Mouse (Mus musculus): ENCODE data around the gene Paqr9.
"Not testable (repeated sequence)": the region's sequence is repeated elsewhere in the genome, so short reads cannot be mapped to it uniquely, and the experiment has no call there.

Paqr9 gene

DNA sequence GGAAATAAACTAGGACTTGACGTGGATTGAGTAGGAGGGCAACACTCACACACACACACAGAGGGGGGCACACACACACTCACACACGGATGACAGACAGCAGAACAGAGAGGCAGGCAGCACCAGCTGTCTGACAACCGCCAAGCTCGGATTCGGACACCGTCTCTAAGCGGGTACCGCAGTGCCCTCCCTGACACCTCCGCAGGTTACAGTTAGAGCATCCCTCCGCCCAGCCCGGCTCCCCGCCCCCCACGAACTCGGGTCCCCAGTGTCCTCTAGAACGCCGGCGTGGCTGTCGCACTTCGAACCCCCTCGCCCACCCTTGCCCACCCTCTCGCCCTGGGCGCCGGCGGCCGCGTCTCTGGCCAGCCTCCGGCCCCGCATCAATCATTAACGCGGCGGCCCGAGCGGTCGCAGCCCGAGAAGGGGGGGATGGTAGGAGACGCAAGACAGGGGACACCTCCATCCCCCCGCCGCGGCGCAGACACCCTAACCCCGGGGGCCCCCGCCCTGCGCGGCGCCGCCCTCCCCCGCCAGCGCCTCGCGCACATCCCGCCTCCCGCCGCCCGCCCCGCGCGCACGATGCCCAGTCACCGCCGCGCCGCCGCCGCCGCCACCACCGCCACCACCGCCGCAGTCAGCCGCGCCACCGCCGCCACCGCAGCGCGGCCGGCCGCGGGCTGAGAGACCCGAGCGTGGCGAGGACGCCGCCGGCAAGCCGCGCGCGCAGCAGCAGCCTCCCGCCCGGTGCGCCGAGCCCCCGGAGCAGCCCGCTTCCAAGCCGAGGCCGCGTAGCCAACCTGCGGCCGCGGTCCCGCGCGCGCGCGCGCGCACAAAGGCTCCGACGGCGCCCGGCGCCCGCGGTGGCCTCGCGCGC lies at the start of gene Paqr9:
Gene Paqr9 (plus strand): TSS at position 599 of the 877 bp plus-strand sequence.
- DNase-seq (ENCODE audit: low spot score) = peak; percentile 25

DNA sequence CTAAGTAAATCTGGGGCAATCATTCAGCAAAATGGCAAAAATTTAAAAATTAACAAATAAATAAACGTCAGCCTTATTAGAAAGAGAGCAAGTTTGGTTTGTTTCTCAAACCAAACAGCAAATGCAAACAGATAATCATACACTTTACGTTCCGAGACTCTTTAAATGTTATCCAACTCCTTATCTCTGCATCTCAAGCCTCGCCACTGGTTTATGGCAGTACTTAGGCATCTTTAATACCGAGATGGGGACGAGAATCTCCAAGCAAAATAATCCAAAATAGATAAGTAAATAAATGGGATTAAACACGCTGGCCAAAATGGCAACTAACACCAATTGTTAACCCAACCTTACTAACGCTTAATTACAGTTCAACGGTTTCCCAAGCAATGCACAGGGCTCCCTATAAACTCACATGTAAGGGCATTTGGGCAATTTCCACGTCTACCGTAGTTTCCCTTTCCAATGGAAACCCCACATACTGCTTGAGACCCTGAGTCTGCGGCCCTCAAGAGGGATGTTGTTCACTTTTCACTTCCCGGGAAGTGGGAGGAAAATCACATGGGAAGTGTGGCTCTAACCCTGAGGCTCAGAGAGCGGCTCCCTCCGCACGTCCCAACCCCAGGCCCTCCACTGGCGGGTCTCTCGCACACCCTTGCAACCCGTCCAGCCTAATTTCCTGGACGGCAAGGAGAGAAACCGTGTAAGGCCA lies 48.6 kb upstream of the Paqr9 start:
- DNase-seq (ENCODE audit: low spot score) = peak; percentile 20

DNA sequence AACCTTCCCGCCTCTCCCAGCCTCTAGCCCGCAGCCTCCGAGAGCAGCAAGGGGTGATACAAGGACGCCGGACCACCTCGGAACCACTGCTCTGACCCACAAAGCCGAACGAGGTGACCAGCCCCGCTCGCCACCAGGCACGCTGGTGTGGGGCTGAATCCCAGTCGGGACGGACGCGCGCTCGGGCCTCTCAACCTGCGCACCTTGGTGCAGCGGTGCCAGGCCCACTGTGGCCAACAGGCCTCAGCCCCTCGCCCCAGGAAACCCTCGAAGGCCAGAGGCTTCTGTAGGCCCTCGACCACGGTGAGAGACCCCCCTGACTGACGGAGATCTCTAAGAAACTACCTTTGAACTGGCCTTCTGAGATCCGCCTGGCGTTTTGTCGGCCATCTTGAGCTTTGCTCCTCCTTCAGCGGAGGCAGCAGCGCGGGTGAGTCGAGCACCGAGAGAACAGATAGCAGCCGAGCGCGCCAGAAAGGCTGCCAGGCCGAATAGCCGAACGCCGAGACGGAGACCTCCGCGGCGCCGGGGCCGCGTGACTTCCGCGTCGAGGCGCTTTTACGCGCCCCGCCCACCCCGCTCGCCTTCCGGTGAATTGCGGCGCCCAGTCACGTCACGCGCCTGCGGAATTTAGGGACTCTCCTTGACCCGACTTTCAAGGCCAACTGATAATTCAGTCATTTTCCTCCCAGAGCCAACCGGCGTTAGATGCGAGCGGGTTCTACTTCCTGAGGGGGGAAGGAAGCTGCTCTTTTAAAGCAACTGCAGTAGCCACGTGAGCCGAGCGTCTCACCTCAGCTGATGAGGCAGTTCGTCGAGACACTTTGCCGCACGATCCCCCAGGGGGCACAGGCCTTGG lies 47.8 kb upstream of the Paqr9 start, which contains the start of gene U2surp:
Gene U2surp (minus strand): TSS at position 525 of the 859 bp plus-strand sequence.
- DNase-seq (ENCODE audit: low spot score) = peak; percentile 96

DNA sequence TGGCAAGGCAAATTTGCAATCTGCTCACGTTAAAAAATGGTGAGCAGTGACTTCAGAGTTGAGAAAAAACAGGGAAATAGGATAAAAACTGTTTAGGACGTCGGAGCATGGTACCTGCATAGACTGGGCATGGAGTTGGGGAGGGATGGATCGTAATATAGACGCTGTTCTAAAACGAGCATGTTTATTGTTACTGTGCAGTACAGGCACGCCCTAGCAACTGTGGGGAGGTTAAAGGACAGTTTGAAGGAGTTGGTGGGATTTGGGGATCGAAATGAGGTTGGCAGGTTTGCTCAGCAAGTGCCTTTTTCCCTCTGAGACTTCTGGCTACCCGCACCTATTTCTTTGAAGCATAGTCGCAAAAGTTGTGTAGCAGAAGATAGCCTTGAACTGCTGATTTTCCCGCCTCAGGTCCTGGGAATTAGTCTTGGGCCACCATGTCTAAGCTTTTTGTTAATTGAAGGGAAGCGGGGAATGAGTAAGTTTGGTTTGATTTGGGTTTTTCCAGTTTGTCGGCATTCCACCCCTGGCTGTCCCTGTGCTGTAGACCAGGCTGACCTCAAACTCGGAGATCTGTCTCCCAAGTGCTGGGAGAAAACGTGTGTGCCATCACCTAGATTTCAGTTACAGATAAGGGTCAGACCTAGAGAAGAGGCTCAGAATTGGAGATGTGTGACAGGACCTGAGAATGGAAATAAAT lies 47.0 kb upstream of the Paqr9 start:
- DNase-seq (ENCODE audit: low spot score) = no peak

DNA sequence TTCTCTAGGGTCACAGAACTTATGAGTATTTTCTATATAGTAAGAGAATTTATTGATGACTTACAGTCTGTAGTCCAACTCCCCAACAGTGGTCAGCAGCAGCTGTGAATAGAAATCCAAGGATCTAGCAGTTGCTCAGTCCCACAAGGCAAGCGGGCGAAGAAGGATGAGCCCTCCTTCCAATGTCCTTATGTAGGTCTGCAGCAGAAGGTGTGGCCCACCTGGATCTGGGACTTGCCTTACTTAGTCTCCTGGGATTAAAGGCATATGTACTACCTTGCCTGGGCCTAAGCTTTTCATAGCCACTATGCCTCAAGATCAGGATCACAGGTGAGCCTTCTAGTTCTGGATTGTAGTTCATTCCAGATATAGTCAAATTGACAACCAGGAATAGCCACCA lies 45.7 kb upstream of the Paqr9 start:
- DNase-seq (ENCODE audit: low spot score) = no peak

DNA sequence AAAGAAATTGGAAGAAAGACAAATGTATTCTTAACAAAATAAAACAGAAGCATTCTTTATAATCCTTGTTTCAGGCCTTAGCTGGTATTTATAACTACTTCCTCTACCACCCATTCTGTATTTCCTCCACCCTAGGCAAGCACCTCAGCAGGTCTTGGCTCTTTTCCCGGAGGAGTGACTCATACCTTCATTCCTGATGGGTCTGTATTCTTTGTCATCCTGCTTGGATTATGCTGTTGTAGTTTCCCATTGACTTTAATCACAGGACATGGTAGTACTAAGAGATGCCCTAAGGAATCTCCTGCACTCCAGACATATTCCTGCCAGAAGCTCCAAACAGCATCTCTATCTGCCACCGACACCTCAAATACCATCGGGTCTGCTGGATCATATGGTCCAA lies 45.1 kb upstream of the Paqr9 start:
- DNase-seq (ENCODE audit: low spot score) = not testable (repeated sequence)

DNA sequence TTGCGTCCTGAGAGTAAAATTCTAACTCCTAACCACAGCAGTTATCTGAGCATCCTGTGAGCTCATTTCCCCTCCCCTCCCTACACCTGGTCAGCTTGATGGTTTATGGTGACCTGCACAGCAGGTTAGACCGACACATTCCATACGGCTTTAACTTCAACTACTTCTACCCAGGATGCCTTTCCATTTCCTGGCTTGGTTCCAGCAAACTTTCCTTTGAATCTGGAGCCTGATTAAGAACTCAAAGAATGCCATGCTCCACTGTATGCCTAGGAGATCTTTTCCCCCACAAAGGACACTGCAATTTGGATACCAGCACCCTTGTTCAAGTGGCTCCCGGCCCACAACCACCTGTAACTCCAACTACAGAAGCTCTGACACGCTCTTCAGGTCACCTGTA lies 38.9 kb upstream of the Paqr9 start:
- DNase-seq (ENCODE audit: low spot score) = no peak

DNA sequence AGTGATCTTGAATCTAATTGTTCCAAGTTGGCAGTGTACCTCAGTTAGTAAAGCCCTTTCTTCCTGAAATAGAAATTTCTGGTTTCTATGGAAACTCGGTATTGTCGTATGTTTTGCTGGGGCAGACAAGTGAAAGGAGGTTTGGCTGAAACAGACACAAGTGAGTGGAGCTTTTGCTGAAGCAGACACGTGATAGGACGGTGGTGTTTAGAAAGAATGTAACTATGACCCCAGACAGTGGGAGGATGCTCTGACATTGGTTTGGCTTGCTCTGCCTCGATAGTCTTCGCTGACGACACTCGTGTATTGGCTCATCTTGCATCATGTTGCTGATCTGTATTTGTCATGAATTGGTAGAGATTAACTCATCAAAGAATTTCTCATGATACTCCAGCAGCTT lies 38.4 kb upstream of the Paqr9 start:
- DNase-seq (ENCODE audit: low spot score) = no peak

DNA sequence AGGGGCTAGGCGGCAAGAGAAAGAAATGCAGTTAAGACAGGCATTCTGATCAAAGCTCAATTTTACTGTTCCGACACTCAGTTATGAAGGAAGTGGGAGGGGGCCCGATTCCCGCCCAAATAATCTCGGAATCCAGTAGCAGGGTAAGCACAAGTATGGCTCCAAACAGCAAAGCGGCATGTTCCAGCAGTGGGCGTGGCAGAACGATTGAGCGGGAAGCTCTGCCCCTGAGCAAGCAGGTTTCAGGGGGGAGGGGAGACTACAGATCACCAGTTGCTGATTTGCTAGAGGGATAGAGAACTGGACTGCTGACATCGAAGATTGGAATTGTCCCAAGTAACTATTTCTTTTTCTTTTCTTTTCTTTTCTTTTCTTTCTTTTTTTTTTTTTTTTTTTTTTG lies 37.9 kb upstream of the Paqr9 start:
- peak; percentile 53 for DNase-seq (ENCODE audit: low spot score)

DNA sequence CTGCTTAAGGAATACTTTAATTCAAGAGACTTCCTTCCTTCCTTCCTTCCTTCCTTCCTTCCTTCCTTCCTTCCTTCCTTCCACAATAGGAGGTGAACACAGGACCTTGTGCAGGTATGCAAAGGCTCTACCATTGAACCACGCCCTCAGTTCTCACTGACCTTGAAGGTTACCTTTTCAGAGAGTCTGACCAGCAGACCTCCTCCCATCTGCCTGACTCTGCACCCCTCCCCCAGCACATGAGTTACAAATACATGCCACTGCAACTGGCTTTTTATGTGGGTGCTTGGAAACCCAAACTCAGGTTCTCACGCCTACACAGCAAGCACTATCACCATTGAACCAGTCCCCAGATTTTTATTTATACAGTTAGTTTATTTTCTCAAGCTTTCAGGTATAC lies 36.9 kb upstream of the Paqr9 start:
- no peak for DNase-seq (ENCODE audit: low spot score)

DNA sequence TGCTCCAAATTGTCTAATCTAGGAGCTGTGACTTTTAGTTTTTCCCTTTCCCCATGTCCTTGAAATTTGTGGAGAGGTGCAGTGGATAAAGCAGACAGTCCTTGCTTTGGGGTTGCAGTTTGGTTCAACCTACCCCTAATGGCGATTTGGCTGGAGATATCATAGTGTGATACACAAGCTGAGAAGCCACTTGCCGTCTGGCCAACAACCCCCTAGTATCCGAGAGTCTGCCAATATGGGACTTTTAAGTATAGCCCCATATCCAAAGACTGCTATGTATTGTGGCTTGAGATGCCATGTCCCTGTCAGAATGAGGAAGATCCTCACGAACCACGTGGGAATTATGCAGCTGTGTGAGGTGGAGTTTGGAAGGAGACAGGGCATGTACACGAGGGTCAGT lies 34.1 kb upstream of the Paqr9 start:
- DNase-seq (ENCODE audit: low spot score) = no peak

DNA sequence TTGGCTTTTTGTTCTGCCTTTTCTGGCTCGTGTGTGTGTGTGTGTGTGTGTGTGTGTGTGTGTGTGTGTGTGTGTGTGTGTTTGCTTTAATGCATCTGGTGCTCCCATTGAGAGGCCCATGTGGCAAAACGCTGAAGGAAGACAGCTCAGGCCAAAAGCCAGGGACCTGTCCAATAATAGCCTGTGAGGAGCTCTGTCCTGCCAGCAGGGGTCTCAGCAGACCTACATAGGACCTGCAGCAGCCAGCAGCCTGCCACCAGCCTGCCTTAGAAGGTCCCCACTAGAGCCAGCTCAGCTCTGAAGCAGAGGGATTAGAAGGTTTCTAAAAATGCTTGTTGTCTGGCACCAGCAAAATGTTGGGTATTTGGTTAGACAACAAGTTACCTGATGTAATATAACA lies 33.5 kb upstream of the Paqr9 start:
- peak; percentile 73 for DNase-seq (ENCODE audit: low spot score)

DNA sequence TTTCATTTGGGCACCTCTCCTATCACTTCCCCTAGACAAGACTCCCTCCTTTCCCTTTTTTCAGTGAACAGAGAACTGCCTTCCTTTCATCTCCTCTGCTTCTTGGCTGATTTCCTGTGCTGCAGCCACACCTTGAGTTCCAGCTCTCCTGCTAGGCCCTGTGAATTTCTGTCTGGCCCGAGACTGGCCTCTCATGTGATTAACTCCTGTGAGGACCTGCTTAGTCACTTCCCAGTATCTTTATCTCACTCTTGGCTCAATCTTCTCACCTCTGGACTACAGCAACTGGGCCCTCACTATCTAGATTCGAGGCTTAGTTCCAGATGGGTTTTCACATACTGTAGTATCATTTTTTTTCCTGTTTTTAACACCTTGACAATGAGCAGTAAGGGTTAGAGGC lies 31.8 kb upstream of the Paqr9 start:
- no peak for DNase-seq (ENCODE audit: low spot score)

DNA sequence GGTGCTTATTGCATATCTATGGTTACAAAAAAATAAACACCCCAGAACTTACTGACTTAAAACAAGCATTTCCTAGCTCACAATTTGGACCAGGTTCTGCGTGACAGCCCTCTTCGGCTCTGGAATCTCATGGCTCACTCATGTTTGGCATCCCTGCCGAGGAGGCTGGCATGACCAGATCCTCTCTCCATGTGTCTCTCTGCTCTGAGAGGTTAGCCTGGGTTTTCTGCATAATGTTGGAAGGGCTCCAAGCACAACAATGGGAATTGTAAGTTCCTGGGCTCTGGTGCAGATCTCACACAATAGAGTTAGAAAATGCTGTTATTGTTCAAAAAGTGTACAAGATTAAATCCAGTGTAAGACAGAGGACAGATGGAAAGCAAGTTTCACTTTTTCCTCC lies 28.3 kb upstream of the Paqr9 start:
- no peak for DNase-seq (ENCODE audit: low spot score)

DNA sequence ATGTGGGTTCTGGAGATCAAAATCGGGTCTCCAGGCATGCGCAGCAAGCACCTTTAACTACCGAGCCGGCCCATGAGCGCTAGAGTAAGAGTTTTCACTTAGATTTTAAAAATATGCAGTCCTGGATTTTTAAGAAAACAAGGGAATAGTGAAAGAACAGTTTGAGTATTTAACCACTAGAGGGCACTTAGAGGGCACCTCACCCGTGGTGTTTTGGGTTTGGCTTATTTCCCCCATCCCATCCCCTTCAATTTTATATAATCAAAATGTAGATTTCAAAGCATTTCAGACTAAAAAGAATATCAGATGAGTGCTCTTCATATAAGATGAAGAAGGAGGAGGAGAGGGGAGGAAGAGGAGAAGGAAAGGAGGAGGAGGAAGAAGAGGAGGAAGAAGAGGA lies 25.6 kb upstream of the Paqr9 start:
- DNase-seq (ENCODE audit: low spot score) = no peak

DNA sequence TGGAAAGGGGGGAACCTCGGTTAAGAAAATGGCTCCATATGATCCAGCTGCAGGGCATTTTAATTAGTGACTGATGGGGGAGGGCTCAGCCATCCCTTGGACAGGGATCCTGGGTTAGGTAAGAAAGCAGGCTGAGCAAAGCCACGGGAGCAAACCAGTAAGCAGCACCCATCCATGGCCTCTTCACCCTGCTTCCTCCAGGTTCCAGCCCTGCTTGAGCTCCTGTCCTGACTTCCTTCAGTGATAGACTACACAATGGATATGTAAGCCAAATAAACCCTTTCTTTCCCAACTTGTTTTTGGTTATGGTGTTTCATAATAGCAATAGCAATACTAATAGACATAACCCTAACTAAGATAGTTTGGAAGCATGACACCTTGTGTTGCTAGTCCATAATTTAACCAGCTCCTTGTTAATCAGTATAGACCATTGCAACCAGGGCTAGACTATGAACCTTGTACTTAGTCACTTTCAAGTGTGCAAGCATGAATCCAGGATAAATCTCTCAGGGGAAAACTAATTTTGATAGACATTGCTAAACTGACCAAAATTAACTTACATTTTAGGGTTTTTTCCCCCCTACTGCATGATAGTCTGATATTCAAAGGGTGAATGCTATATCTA lies 20.2 kb upstream of the Paqr9 start:
- DNase-seq (ENCODE audit: low spot score) = no peak

DNA sequence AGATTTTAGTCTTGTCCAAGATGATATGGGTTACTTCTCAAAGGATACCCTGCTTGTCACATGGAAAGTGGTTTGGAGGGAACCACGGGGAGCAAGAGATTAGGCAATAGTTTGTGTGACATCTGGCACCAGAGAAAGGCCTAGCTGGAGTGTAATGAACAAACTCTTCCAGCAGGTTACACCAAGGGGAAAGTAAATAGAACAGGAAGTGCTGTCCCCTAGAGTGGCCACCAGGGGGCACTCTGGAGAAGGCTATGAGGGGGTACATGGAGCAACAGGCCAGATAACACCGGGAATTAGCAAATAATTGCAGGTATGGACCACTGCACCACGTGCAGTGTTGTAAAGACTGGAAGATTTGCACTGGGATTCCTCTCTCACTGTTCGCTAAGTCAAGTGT lies 19.0 kb upstream of the Paqr9 start:
- peak; percentile 29 for DNase-seq (ENCODE audit: low spot score)

DNA sequence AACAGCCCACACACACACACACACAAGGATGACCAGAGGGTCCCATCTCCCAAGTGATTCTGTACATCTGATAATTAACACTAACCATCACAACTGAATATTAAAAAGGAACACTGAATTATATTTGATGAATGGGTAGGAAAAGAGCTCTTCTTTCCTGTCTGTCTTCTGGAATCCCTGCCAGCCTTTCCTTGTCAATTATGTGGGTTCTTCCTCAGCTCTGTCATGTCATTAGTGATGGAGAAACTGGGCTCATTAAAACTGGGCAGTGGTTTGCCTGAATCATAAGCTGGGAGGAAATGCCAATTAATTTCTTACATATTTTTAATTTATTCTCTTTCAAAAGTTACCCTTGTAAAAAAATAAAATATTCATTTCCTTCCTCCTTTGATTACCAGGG lies 18.2 kb upstream of the Paqr9 start:
- no peak for DNase-seq (ENCODE audit: low spot score)

DNA sequence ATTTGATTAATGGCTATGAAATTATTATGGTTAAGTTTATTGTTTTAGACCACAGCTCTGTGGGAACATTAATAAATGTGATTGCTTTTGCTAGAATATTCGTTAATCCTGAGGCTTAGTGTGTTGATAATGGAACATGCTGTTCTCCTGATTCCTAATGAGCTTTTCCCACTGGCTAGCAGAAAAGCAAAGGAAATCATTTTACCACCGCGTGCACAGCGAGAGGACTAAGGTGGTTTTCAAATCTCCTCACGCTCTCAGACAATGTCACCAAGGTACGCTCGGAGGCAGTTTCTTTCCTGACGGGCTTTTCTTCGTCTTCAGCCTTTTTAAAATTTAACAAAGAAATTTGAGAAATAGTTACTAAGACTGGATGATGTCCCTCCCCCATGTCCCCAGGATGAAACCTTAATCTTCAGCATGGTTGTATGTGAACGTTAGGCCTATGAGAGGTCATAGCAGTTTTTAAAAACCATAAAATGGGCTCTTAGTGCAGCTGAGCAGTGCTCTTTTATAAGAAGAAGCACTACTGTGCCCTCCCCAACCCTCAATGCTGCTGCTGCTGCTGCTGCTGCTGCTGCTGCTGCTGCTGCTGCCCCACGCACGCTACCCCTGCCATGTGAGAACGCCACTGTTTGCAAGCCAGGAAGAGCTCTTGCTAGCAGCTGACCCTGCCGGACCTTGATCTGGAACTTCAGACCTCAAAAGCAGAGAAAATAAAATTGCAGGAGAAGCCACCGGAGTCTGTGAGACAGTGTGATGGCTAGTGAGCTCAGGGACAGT lies 17.6 kb upstream of the Paqr9 start:
- no peak for DNase-seq (ENCODE audit: low spot score)

DNA sequence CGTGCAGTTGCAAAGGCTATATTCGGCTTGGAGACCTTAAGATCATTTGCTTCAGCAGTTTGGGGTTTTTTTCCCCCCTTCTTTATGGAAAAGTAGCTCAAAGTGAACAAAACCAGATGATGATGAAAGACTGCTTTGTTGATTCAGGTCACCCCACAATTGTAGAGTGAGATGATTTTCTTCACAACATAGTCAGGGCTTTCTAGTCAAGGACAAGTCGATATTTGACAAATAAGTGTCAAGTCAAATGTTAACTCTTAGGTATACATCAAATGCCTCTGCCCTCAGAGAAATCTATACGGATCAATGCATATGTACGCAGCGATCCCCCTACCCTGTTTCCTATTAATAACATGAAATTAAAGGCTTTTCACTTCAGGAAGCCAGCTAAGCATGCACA lies 17.0 kb upstream of the Paqr9 start:
- no peak for DNase-seq (ENCODE audit: low spot score)

DNA sequence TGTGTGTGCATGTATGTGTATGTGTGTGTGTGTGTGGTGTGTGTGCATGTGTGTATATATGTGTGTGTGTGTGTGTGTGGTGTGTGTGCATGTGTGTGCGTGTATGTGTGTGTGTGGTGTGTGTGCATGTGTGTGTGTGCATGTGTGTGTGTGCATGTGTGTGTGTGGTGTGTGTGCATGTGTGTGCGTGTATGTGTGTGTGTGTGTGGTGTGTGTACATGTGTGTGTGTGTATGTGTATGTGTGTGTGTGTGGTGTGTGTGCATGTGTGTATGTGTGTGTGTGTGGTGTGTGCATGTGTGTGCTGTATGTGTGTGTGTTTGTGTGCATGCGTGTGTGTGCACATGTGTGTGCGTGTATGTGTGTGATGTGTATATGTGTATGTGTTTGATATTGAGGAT lies 14.9 kb upstream of the Paqr9 start:
- no peak for DNase-seq (ENCODE audit: low spot score)
